Mouse (Mus musculus): ENCODE results near the gene Npc2. TPM values are rescaled to one million over a fixed set of nuclear protein-coding genes. Genes with fewer than 3 reads are reported as not detected.

Npc2 gene
- polyA plus RNA-seq, 1 experiment = 140 TPM

DNA sequence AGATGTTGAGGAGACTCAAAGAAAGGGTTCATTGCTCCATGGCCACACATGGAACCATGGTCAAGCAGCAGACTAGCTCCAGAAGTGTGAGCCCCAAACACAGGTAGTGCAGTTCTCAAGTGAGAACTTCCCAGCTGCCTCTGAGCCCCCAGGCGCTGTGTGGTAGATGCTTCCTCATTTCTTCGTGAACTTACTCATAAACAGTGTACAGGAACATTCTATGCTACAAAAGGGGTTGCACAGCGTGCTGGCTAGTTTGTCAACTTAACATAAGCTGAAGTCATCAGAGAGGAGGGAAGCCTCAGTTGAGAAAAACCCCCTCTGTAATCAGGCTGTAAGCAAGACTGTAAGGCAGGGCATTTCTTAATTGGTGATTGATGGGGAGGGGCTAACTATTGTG is 29.7 kb upstream of the Npc2 start:
- H3K36me3 ChIP-seq (ENCODE audit: control insufficient read depth, insufficient read depth, low read length) = no peaks in the 10 kb centered on the region
- DNase-seq (ENCODE audit: low read depth in 1 of 2, low spot score in 2 of 2) = no peak
- H3K27me3 ChIP-seq (ENCODE audit: control insufficient read depth, insufficient read depth, low read length) = no peaks in the 10 kb centered on the region
- H3K27ac ChIP-seq (ENCODE audit: insufficient read depth, low read length) = 0 out of 2 replicates have a peak overlapping the region, but pooled peaks have one; percentile 23
- no peak for TF ChIP-seq POLR2A (IDR thresholded peaks at IDR 0.05; ENCODE audit: low read depth, low read length)
- no peak overlapping the region for H3K4me3 ChIP-seq (ENCODE audit: extremely low read depth, insufficient read depth, insufficient read length)
- 14% methylated on average over 3 of the region's 3 CpGs for WGBS
- 0 out of 2 replicates have a peak, but pooled peaks cover 2% of the 10 kb centered on the region for H3K4me1 ChIP-seq (ENCODE audit: control insufficient read depth, insufficient read depth, insufficient read length)

DNA sequence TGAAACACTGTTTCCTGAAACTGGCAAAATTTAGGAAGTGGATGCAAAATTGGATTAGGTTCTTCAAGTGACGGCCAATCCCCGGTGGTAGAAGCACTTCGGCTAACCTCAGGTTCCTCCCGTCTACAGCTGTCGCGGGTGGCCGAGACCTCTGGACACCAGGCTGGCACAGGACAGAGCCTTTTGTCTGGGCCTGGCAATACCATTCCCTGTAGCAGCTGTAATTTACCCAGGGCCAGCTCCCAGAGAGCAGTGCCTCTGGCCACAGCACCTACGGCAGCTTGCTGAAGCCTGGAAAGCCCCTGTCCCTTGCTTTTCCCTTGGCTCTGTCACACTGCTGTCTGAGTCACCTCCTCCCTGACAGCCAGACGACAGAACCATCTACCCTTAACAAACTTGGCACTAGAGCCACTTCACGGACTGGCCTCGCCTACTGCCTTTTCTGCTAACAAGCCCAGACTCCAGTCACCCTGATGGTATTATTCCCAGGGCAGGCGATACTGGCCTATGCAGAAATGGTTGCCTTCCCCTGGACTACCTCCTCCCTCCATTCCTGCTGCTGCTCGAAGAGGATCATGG is 28.7 kb upstream of the Npc2 start:
- WGBS = 78% methylated on average over 13 of the region's 13 CpGs
- no peak overlapping the region for H3K27ac ChIP-seq (ENCODE audit: insufficient read depth, low read length)
- TF ChIP-seq CTCF (IDR thresholded peaks at IDR 0.05; ENCODE audit: extremely low read depth, insufficient read depth, insufficient read length, insufficient replicate concordance) (no peak), POLR2A (IDR thresholded peaks at IDR 0.05; ENCODE audit: low read depth, low read length) (no peak)
- no peak overlapping the region for H3K4me3 ChIP-seq (ENCODE audit: extremely low read depth, insufficient read depth, insufficient read length)
- no peaks in the 10 kb centered on the region for H3K27me3 ChIP-seq (ENCODE audit: control insufficient read depth, insufficient read depth, low read length)
- H3K36me3 ChIP-seq (ENCODE audit: control insufficient read depth, insufficient read depth, low read length) = no peaks in the 10 kb centered on the region
- DNase-seq (ENCODE audit: low read depth in 1 of 2, low spot score in 2 of 2) = no peak
- 0 out of 2 replicates have a peak, but pooled peaks cover 2% of the 10 kb centered on the region for H3K4me1 ChIP-seq (ENCODE audit: control insufficient read depth, insufficient read depth, insufficient read length)

DNA sequence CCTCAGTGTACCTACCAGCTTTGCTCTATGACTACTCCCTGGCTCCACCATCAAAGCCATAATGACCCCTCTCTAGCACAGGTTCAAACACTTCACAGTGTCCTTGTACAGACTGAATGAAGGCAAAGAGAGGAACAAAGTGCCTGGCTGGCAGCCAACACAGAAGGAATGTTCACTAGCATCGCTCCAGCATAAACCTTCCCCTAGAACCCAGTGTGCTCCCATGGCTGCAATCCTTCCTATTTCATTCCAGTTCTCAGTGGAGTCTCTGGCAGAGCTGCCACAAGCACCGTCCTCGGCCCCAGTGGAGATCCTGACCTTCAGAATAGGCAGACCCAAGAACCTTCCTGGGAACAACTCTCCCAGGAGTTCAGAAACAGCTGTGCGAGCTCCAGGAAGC is 27.5 kb upstream of the Npc2 start:
- Histone ChIP-seq H3K36me3 (ENCODE audit: control insufficient read depth, insufficient read depth, low read length) (no peaks in the 10 kb centered on the region), H3K4me3 (ENCODE audit: extremely low read depth, insufficient read depth, insufficient read length) (no peak overlapping the region), H3K27ac (ENCODE audit: insufficient read depth, low read length) (no peak overlapping the region), H3K27me3 (ENCODE audit: control insufficient read depth, insufficient read depth, low read length) (no peaks in the 10 kb centered on the region), H3K4me1 (ENCODE audit: control insufficient read depth, insufficient read depth, insufficient read length) (0 out of 2 replicates have a peak, but pooled peaks cover 2% of the 10 kb centered on the region)
- TF ChIP-seq POLR2A (IDR thresholded peaks at IDR 0.05; ENCODE audit: low read depth, low read length) = no peak
- TF ChIP-seq CTCF (IDR thresholded peaks at IDR 0.05; ENCODE audit: extremely low read depth, insufficient read depth, insufficient read length, insufficient replicate concordance) = no peak
- DNase-seq (ENCODE audit: low read depth in 1 of 2, low spot score in 2 of 2) = no peak
- WGBS = 72% methylated on average over 4 of the region's 4 CpGs

DNA sequence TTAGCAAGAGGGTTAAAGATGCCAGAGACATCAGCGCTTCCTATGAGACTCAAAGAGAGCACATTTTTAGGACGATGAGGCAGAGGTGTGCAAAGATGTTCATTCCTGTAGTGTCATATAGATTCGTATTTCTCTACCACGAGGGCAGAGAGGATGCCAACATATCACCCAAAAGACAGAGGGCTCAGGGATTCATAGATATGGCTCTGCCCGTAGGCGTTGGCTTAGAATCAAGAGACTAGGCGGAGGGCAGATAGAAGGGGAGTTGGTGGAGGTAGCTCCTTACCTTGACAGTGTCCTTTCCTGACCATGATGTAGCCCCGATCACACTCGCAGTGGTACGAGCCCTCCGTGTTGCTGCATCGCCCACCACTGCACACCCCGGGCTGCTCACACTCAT is 26.1 kb upstream of the Npc2 start:
- no peak for DNase-seq (ENCODE audit: low read depth in 1 of 2, low spot score in 2 of 2)
- 89% methylated on average over 13 of the region's 13 CpGs for WGBS
- Histone ChIP-seq H3K4me1 (ENCODE audit: control insufficient read depth, insufficient read depth, insufficient read length) (0 out of 2 replicates have a peak, but pooled peaks cover 2% of the 10 kb centered on the region), H3K36me3 (ENCODE audit: control insufficient read depth, insufficient read depth, low read length) (no peaks in the 10 kb centered on the region), H3K27me3 (ENCODE audit: control insufficient read depth, insufficient read depth, low read length) (no peaks in the 10 kb centered on the region), H3K27ac (ENCODE audit: insufficient read depth, low read length) (no peak overlapping the region), H3K4me3 (ENCODE audit: extremely low read depth, insufficient read depth, insufficient read length) (no peak overlapping the region)
- no peak for TF ChIP-seq POLR2A (IDR thresholded peaks at IDR 0.05; ENCODE audit: low read depth, low read length)
- no peak for TF ChIP-seq CTCF (IDR thresholded peaks at IDR 0.05; ENCODE audit: extremely low read depth, insufficient read depth, insufficient read length, insufficient replicate concordance)

DNA sequence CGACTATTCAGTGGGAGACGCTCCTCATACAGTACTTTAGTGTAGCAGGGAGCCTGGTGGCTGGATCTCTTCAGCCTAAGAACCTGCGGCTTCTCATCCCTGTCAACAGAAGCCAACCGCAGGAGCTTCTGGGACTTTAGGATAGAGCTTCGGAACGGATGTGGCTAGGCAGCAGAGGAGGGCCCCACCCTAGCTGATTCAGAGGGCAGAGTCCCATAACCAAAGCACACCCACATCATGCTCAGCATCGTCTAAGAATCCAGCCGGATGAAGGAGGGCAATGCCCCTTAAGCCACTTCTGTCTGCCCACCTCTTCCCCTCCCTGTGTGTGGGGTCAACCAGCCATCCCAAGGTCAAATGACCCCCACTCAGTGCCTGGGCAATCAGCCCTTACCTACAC is 21.7 kb upstream of the Npc2 start:
- no peaks in the 10 kb centered on the region for H3K27me3 ChIP-seq (ENCODE audit: control insufficient read depth, insufficient read depth, low read length)
- no peak overlapping the region for H3K27ac ChIP-seq (ENCODE audit: insufficient read depth, low read length)
- WGBS = 91% methylated on average over 8 of the region's 8 CpGs
- no peak overlapping the region for H3K4me3 ChIP-seq (ENCODE audit: extremely low read depth, insufficient read depth, insufficient read length)
- H3K4me1 ChIP-seq (ENCODE audit: control insufficient read depth, insufficient read depth, insufficient read length) = no peaks in the 10 kb centered on the region
- no peaks in the 10 kb centered on the region for H3K36me3 ChIP-seq (ENCODE audit: control insufficient read depth, insufficient read depth, low read length)
- DNase-seq (ENCODE audit: low read depth in 1 of 2, low spot score in 2 of 2) = no peak
- no peak for TF ChIP-seq CTCF (IDR thresholded peaks at IDR 0.05; ENCODE audit: extremely low read depth, insufficient read depth, insufficient read length, insufficient replicate concordance)
- TF ChIP-seq POLR2A (IDR thresholded peaks at IDR 0.05; ENCODE audit: low read depth, low read length) = no peak

DNA sequence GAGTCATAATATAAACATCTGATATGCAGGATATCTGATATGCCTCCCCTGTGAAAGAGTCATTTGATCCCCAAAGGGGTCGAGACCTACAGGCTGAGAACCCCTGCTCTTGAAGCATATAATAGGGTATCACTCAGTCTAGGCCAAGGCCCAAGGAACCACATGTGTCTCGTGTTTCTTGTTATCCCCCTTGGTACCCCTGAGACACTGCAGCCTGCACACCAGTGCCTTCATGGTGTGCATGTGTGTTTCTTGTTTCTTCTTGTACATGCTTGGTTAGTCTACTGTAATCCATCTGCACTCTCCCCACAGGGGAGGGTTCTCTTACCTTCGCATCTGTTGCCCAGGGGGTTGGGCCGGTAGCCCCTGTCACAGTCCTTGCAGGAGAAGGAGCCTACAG is 19.7 kb upstream of the Npc2 start:
- Histone ChIP-seq H3K27me3 (ENCODE audit: control insufficient read depth, insufficient read depth, low read length) (no peaks in the 10 kb centered on the region), H3K36me3 (ENCODE audit: control insufficient read depth, insufficient read depth, low read length) (no peaks in the 10 kb centered on the region), H3K27ac (ENCODE audit: insufficient read depth, low read length) (no peak overlapping the region), H3K4me3 (ENCODE audit: extremely low read depth, insufficient read depth, insufficient read length) (no peak overlapping the region), H3K4me1 (ENCODE audit: control insufficient read depth, insufficient read depth, insufficient read length) (no peaks in the 10 kb centered on the region)
- TF ChIP-seq POLR2A (IDR thresholded peaks at IDR 0.05; ENCODE audit: low read depth, low read length) (no peak), CTCF (IDR thresholded peaks at IDR 0.05; ENCODE audit: extremely low read depth, insufficient read depth, insufficient read length, insufficient replicate concordance) (no peak)
- DNase-seq (ENCODE audit: low read depth in 1 of 2, low spot score in 2 of 2) = no peak
- WGBS = 81% methylated on average over 4 of the region's 4 CpGs

DNA sequence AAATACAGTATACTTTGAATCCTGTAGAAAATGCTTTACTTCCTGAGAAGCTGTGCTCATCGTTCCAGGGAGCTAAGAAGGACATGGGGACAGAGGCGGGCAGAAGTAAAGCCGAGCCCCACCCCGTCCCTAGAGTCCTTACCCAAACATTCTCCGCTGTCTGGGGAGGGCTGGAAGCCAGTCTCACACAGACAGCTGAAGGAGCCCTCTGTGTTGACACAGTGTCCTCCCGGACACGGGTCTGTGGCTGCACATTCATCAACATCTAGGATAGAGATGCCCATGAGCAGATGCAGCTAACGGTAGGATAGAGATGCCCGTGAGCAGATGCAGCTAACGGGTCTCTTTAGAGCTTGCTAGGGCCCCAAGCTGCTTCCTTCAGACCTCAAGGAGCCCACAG is 17.9 kb upstream of the Npc2 start:
- Histone ChIP-seq H3K36me3 (ENCODE audit: control insufficient read depth, insufficient read depth, low read length) (no peaks in the 10 kb centered on the region), H3K4me1 (ENCODE audit: control insufficient read depth, insufficient read depth, insufficient read length) (no peaks in the 10 kb centered on the region), H3K27me3 (ENCODE audit: control insufficient read depth, insufficient read depth, low read length) (no peaks in the 10 kb centered on the region), H3K27ac (ENCODE audit: insufficient read depth, low read length) (no peak overlapping the region), H3K4me3 (ENCODE audit: extremely low read depth, insufficient read depth, insufficient read length) (no peak overlapping the region)
- DNase-seq (ENCODE audit: low read depth in 1 of 2, low spot score in 2 of 2) = no peak
- TF ChIP-seq POLR2A (IDR thresholded peaks at IDR 0.05; ENCODE audit: low read depth, low read length) = no peak
- no peak for TF ChIP-seq CTCF (IDR thresholded peaks at IDR 0.05; ENCODE audit: extremely low read depth, insufficient read depth, insufficient read length, insufficient replicate concordance)
- WGBS = 79% methylated on average over 10 of the region's 10 CpGs
